Mouse (Mus musculus) heart, postnatal 36 days (tissue): ENCODE measurements at regions not wholly inside any gene's neighbourhood (a gene's known extent, or its start where the extent isn't known, plus 50 kb on each side); places are given as distances from the start of the nearest gene placed in this dataset.
"Not testable (repeated sequence)": the region's sequence is repeated elsewhere in the genome, so short reads cannot be mapped to it uniquely, and the experiment has no call there.

Experiments used
- DNase-seq, 2 experiments: peaks; one replicate each; pipeline ENCODE4 v3.0.0; 2021 to 2022
- intact Hi-C: fragments of 180-260 bp; cut with DNase I; formaldehyde crosslinking; loops from one replicate; pipeline ENCODE4 v1.15.1; 2025

GRCm38 (mm10) chr16:86823496-86823895, 530.5 kb upstream of the N6amt1 start:
- no peak for DNase-seq
- intact Hi-C loops = no loop called here

- no peak for DNase-seq
- intact Hi-C loops = no loop called here
Measured at GRCm38 (mm10) chr16:86821586-86821985, 532.4 kb upstream of the N6amt1 start.

GRCm38 (mm10) chr16:86818639-86819038, 535.3 kb upstream of the N6amt1 start:
- DNase-seq, intact Hi-C loops: not testable (repeated sequence)

GRCm38 (mm10) chr16:86816763-86817593, 537.0 kb upstream of the N6amt1 start:
- intact Hi-C loops = no loop called here
- DNase-seq = no peak

- no peak for DNase-seq
- intact Hi-C loops = no loop called here
Measured at GRCm38 (mm10) chr16:86816006-86816405, 538.0 kb upstream of the N6amt1 start.

- intact Hi-C loops = no loop called here
- DNase-seq = no peak
Measured at GRCm38 (mm10) chr16:86812692-86813091, 541.3 kb upstream of the N6amt1 start.

GRCm38 (mm10) chr16:86808644-86809324, 545.2 kb upstream of the N6amt1 start:
- no peak for DNase-seq
- intact Hi-C loops = no loop called here

GRCm38 (mm10) chr16:86806374-86806773, 547.6 kb upstream of the N6amt1 start:
- DNase-seq = no peak
- intact Hi-C loops = no loop called here

- intact Hi-C loops = no loop called here
- DNase-seq = no peak
Measured at GRCm38 (mm10) chr16:86776086-86776485, 577.9 kb upstream of the N6amt1 start.

GRCm38 (mm10) chr16:86772586-86772985, 581.4 kb upstream of the N6amt1 start:
- intact Hi-C loops = no loop called here
- DNase-seq = no peak

- intact Hi-C loops = loop anchor here (5.0 to 10.0 kb wide), 2 partner anchors 366 to 962 kb away; no protein-coding TSS in a partner anchor
Measured at GRCm38 (mm10) chr16:86768912-86769311, 585.1 kb upstream of the N6amt1 start.

GRCm38 (mm10) chr16:86768355-86768754, 585.6 kb upstream of the N6amt1 start:
- no peak for DNase-seq
- intact Hi-C loops = loop anchor here (5.0 to 10.0 kb wide), 2 partner anchors 366 to 961 kb away; no protein-coding TSS in a partner anchor

More at GRCm38 (mm10) chr16:86768912-86769311, 585.1 kb upstream of the N6amt1 start:
- no peak for DNase-seq

- no peak for DNase-seq
Measured at GRCm38 (mm10) chr16:86765974-86766373, 588.0 kb upstream of the N6amt1 start.

GRCm38 (mm10) chr16:86741236-86741635, 612.7 kb upstream of the N6amt1 start:
- DNase-seq = no peak

More at GRCm38 (mm10) chr16:86765974-86766373, 588.0 kb upstream of the N6amt1 start:
- intact Hi-C loops = loop anchor here (5.0 to 10.0 kb wide), 2 partner anchors 369 to 959 kb away; no protein-coding TSS in a partner anchor

GRCm38 (mm10) chr16:86718982-86719771, 634.8 kb upstream of the N6amt1 start:
- no peak for DNase-seq
- intact Hi-C loops = no loop called here

More at GRCm38 (mm10) chr16:86741236-86741635, 612.7 kb upstream of the N6amt1 start:
- intact Hi-C loops = no loop called here

- DNase-seq = no peak
- intact Hi-C loops = no loop called here
Measured at GRCm38 (mm10) chr16:86718353-86718752, 635.6 kb upstream of the N6amt1 start.

- DNase-seq = no peak
- intact Hi-C loops = no loop called here
Measured at GRCm38 (mm10) chr16:86701700-86702099, 652.3 kb upstream of the N6amt1 start.

- intact Hi-C loops = no loop called here
- DNase-seq = peak; percentile 43 to 57
Measured at GRCm38 (mm10) chr16:86694497-86694896, 659.5 kb upstream of the N6amt1 start.

- no peak for DNase-seq
- intact Hi-C loops = no loop called here
Measured at GRCm38 (mm10) chr16:86659154-86659553, 694.8 kb upstream of the N6amt1 start.

- intact Hi-C loops = no loop called here
Measured at GRCm38 (mm10) chr16:86647316-86647715, 706.7 kb upstream of the N6amt1 start.

GRCm38 (mm10) chr16:86646753-86647152, 707.2 kb upstream of the N6amt1 start:
- no peak for DNase-seq
- intact Hi-C loops = no loop called here

More at GRCm38 (mm10) chr16:86647316-86647715, 706.7 kb upstream of the N6amt1 start:
- no peak for DNase-seq
